Mouse (Mus musculus) forebrain, embryonic 14.5 days (tissue): ENCODE measurements around the gene Polr3b. TPM values are rescaled to one million over a fixed set of nuclear protein-coding genes. Genes with fewer than 3 reads are reported as not detected.

Experiments used
- ATAC-seq: fragments of 200-750 bp; cut with Nextera tagmentation; 2 replicates; pipeline ENCODE4 v1.8.0; 2017; ENCODE audit warnings: mild to moderate bottlenecking, moderate library complexity
- DNase-seq: peaks from one replicate; pipeline ENCODE4 v3.0.0-alpha.2; 2015; ENCODE audit warnings: low spot score
- H3K27ac ChIP-seq: fragments of 300-500 bp; sonication (generic); 2 replicates; pipeline ENCODE4 v1.5.1; 2014; ENCODE audit warnings: low read depth, mild to moderate bottlenecking, control low read depth, low read length, moderate library complexity
- H3K27me3 ChIP-seq: fragments of 300-500 bp; sonication (generic); replicated peaks from 2 replicates; pipeline ENCODE4 v1.6.1; 2014; ENCODE audit warnings: low read length, control low read depth, mixed read lengths; ENCODE audit not compliant: control insufficient read depth, insufficient read depth
- H3K36me3 ChIP-seq: fragments of 300-500 bp; sonication (generic); 2 replicates; pipeline ENCODE4 v1.6.1; 2014; ENCODE audit warnings: low read length, control low read depth; ENCODE audit not compliant: control insufficient read depth, insufficient read depth
- H3K4me1 ChIP-seq: fragments of 300-500 bp; sonication (generic); 2 replicates; pipeline ENCODE4 v1.6.1; 2014; ENCODE audit warnings: antibody characterized with exemption, low read length, control low read depth; ENCODE audit not compliant: control insufficient read depth, insufficient read depth
- H3K4me2 ChIP-seq: fragments of 300-500 bp; sonication (generic); 2 replicates; pipeline ENCODE4 v1.6.1; 2014; ENCODE audit warnings: mild to moderate bottlenecking, control low read depth, low read length
- H3K4me3 ChIP-seq: fragments of 300-500 bp; sonication (generic); 2 replicates; pipeline ENCODE4 v1.5.1; 2014; ENCODE audit warnings: low read depth, low read length, control low read depth
- H3K9ac ChIP-seq: fragments of 300-500 bp; sonication (generic); 2 replicates; pipeline ENCODE4 v1.6.1; 2014; ENCODE audit warnings: mild to moderate bottlenecking, low read length, control low read depth, moderate library complexity
- H3K9me3 ChIP-seq: fragments of 300-500 bp; sonication (generic); replicated peaks from 2 replicates; pipeline ENCODE4 v1.6.1; 2016; ENCODE audit warnings: low read length, control low read depth, mixed read lengths; ENCODE audit not compliant: control insufficient read depth
- WGBS: fragments of 180-500 bp; shearing (Covaris S2); extraction: QIAGEN DNeasy Blood & Tissue Kit; methylation state at CpG from one replicate; pipeline ENCODE4 v1.1.7; 2014; 5-methylcytosine and 5-hydroxymethylcytosine counted together
- polyA plus RNA-seq: library from polyadenylated mRNA; unstranded; fragments of >200 nt; fragmentation: Nextera tagmentation; extraction: Ambion mirVana; gene quantifications from 2 replicates; pipeline ENCODE4 v1.2.1, GENCODE M21; 2014

The Polr3b gene
- polyA plus RNA-seq, 1 experiment from 2014 or later: 12.6 TPM

DNA sequence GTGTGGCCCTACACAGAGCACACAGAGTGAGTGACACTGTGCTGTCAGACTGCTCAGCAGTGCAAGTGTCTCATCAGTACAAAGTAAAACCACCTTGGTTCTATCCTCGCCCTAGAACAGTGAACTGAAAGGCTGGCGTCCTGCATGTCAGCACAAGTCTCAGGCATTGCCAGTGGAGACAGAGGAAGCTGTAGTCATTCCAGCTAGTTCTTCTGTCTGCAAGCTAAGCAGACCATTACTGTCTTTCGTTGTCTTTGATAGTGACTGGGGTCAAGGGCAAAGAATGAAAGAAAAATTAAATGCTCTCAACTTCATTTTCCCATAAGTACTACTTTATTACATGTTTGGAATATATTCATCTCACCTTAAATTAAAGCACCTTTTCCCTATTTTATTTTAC is 67.8 kb downstream of the Polr3b start:
- WGBS: 72% methylated on average over 3 of the region's 3 CpGs
- DNase-seq (no peak), ATAC-seq (no peak)

GRCm38 (mm10) chr10:84690818-84691217 is 68.7 kb downstream of the Polr3b start:
- H3K4me2 ChIP-seq: no peak overlapping the region
- no peak overlapping the region for H3K27ac ChIP-seq
- H3K9ac ChIP-seq: no peak overlapping the region
- 0 out of 2 replicates have a peak, but pooled peaks cover 5% of the 10 kb centered on the region for H3K36me3 ChIP-seq
- DNase-seq (no peak), ATAC-seq (no peak)
- H3K9me3 ChIP-seq: no peaks in the 10 kb centered on the region
- H3K27me3 ChIP-seq: no peaks in the 10 kb centered on the region
- 76% methylated on average over 4 of the region's 4 CpGs for WGBS
- H3K4me3 ChIP-seq: no peak overlapping the region
- H3K4me1 ChIP-seq: peaks cover 5% of the 10 kb centered on the region; the same call in 1 of the 2 replicates

More for the DNA sequence above, 67.8 kb downstream of the Polr3b start:
- no peak overlapping the region for H3K9ac ChIP-seq
- 0 out of 2 replicates have a peak, but pooled peaks cover 5% of the 10 kb centered on the region for H3K36me3 ChIP-seq
- H3K4me1 ChIP-seq: peaks cover 12% of the 10 kb centered on the region; the same call in 1 of the 2 replicates
- no peak overlapping the region for H3K27ac ChIP-seq
- H3K4me2 ChIP-seq: no peak overlapping the region
- no peaks in the 10 kb centered on the region for H3K27me3 ChIP-seq
- H3K9me3 ChIP-seq: no peaks in the 10 kb centered on the region
- H3K4me3 ChIP-seq: no peak overlapping the region

GRCm38 (mm10) chr10:84691692-84692091 is 69.6 kb downstream of the Polr3b start:
- no peak overlapping the region for H3K9ac ChIP-seq
- H3K4me3 ChIP-seq: no peak overlapping the region
- DNase-seq: no peak
- no peaks in the 10 kb centered on the region for H3K27me3 ChIP-seq
- no peak overlapping the region for H3K4me2 ChIP-seq
- no peaks in the 10 kb centered on the region for H3K9me3 ChIP-seq
- 68% methylated on average over 3 of the region's 3 CpGs for WGBS
- ATAC-seq: no peak
- H3K4me1 ChIP-seq: 0 out of 2 replicates have a peak, but pooled peaks cover 4% of the 10 kb centered on the region
- 0 out of 2 replicates have a peak, but pooled peaks cover 4% of the 10 kb centered on the region for H3K36me3 ChIP-seq
- H3K27ac ChIP-seq: no peak overlapping the region

DNA sequence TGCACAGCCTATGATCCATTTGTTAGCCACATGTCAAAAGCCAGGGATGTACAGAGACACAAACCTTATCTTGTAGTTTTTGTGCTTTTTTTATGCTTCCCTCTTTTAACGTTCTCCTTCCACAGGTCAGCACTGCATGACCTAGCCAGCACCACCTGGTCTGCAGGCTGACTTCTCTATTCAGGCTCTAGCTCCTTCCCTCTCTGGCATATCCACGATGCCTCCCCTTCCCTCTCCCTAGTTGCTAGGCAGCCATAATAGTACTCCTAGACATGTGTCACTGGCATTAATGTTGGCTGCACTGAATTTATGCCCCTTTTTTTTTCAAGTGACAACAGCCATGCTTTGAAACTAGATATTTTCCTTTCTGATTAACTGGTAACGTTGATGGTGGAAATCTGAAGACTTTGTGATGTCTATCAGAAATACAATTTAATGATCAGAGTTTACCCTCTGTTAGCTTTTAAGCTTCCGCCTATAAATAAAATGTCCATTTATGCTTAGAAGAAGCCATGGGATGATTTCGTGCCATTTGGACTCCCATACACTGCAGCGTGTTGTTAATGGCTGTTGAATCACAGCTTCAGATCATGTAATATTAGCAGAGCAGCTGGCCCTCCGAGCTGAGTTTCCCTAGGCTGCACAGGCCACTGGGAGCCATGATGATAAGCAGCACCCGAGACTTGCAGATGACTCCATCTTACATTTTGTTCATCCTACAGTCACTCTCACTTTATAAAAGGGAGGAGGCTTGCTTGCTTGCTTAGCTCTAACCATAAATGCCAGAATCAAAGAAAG is 71.9 kb downstream of the Polr3b start:
- DNase-seq: no peak
- Histone ChIP-seq H3K27me3 (no peaks in the 10 kb centered on the region), H3K9ac (no peak overlapping the region), H3K4me2 (no peak overlapping the region), H3K4me1 (no peaks in the 10 kb centered on the region), H3K27ac (no peak overlapping the region), H3K36me3 (peaks cover 13% of the 10 kb centered on the region; the same call in 1 of the 2 replicates), H3K9me3 (no peaks in the 10 kb centered on the region), H3K4me3 (no peak overlapping the region)
- ATAC-seq: no peak; the same call in 1 of the 2 replicates
- WGBS: 79% methylated on average over 8 of the region's 8 CpGs

GRCm38 (mm10) chr10:84700236-84700987 is 78.3 kb downstream of the Polr3b start:
- no peaks in the 10 kb centered on the region for H3K9me3 ChIP-seq
- H3K4me1 ChIP-seq: no peaks in the 10 kb centered on the region
- ATAC-seq (no peak), DNase-seq (no peak)
- H3K9ac ChIP-seq: no peak overlapping the region
- no peak overlapping the region for H3K4me3 ChIP-seq
- no peak overlapping the region for H3K27ac ChIP-seq
- no peak overlapping the region for H3K4me2 ChIP-seq
- WGBS: 91% methylated on average over 13 of the region's 13 CpGs
- H3K36me3 ChIP-seq: peaks cover 33% of the 10 kb centered on the region; the same call in 1 of the 2 replicates
- H3K27me3 ChIP-seq: no peaks in the 10 kb centered on the region

GRCm38 (mm10) chr10:84701110-84701509 is 79.0 kb downstream of the Polr3b start:
- H3K9me3 ChIP-seq: no peaks in the 10 kb centered on the region
- no peak overlapping the region for H3K27ac ChIP-seq
- no peak overlapping the region for H3K4me2 ChIP-seq
- ATAC-seq (no peak), DNase-seq (no peak)
- 89% methylated on average over 8 of the region's 8 CpGs for WGBS
- H3K36me3 ChIP-seq: peaks cover 33% of the 10 kb centered on the region; the same call in 1 of the 2 replicates
- no peaks in the 10 kb centered on the region for H3K27me3 ChIP-seq
- no peaks in the 10 kb centered on the region for H3K4me1 ChIP-seq
- H3K9ac ChIP-seq: no peak overlapping the region
- no peak overlapping the region for H3K4me3 ChIP-seq

- Histone ChIP-seq H3K4me3 (no peak overlapping the region), H3K4me1 (peaks cover 6% of the 10 kb centered on the region), H3K27me3 (no peaks in the 10 kb centered on the region), H3K36me3 (peaks cover 33% of the 10 kb centered on the region; the same call in 1 of the 2 replicates), H3K9me3 (no peaks in the 10 kb centered on the region), H3K9ac (no peak overlapping the region), H3K4me2 (no peak overlapping the region), H3K27ac (no peak overlapping the region)
- no peak for ATAC-seq
- 95% methylated on average over 1 of the region's 1 CpGs for WGBS
- no peak for DNase-seq
These were observed 80.0 kb downstream of the Polr3b start for GRCm38 (mm10) chr10:84702115-84702514.

DNA sequence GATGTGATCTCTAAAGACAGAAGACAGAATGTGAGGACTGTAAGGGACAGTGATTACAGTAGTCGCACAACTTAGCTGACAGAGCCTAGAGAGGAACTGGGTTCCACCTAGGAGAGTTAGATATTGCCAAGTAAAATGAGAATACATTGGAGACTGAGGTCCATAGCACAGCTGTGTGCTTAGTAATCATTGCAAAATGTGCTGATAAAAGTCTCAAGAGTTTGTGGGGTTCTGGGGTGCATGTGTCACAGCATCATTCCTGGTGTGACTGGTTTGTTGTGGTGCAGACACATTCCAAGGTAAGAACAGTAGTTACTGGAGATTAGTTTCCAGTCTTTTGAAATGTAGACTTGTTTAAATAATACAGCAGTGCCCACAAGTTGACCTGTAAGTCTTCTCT is 82.5 kb downstream of the Polr3b start:
- H3K4me2 ChIP-seq: no peak overlapping the region
- H3K9ac ChIP-seq: no peak overlapping the region
- H3K9me3 ChIP-seq: no peaks in the 10 kb centered on the region
- no peak overlapping the region for H3K27ac ChIP-seq
- DNase-seq (no peak), ATAC-seq (no peak)
- no peaks in the 10 kb centered on the region for H3K27me3 ChIP-seq
- H3K36me3 ChIP-seq: peaks cover 16% of the 10 kb centered on the region; the same call in 1 of the 2 replicates
- peaks cover 16% of the 10 kb centered on the region for H3K4me1 ChIP-seq
- no peak overlapping the region for H3K4me3 ChIP-seq
- 98% methylated on average over 1 of the region's 1 CpGs for WGBS
